In genomic region chr8:12000459-12000789, GRCm38 (mm10) we compare ENCODE assay signal across 14 mouse cellular contexts.
DNase-seq lines count a peak whose midpoint lies in the region; ATAC-seq and TF ChIP-seq lines count a peak whose summit lies in the region.
"Had no signal": no experiment of that assay in that cellular context is flagged by ENCODE, and none has a peak within 500 bp of the region (broad histone marks: within the 10 kb centered on the region; RNA-seq: fewer than 3 reads in every experiment).

No protein-coding gene starts in this region.

- H3K36me3 ChIP-seq in hindbrain, embryonic 15.5 days = no peaks in the 10 kb centered on the region
- no peaks in the 10 kb centered on the region for H3K36me3 ChIP-seq in hindbrain, embryonic 14.5 days (replicated peaks; ENCODE audit: control insufficient read depth, insufficient read depth)
- H3K36me3 ChIP-seq in forebrain, embryonic 13.5 days (ENCODE audit: poor library complexity, severe bottlenecking) = no peaks in the 10 kb centered on the region
- H3K36me3 ChIP-seq: heart, embryonic 13.5 days; liver, embryonic 12.5 days had no signal

- no peak overlapping the region for H3K27ac ChIP-seq in hindbrain, embryonic 15.5 days (replicated peaks)
- no peak overlapping the region for H3K27ac ChIP-seq in hindbrain, embryonic 14.5 days
- H3K27ac ChIP-seq in forebrain, embryonic 13.5 days = no peak overlapping the region
- peak overlapping the region; percentile 34; the same call in 1 of the 2 replicates for H3K27ac ChIP-seq in olfactory bulb, adult 2 months (ENCODE audit: insufficient read depth, low read depth, low read length)
- H3K27ac ChIP-seq: heart, adult 2 months; heart, embryonic 13.5 days; kidney, postnatal 0 days; liver, embryonic 12.5 days had no signal

- no peak overlapping the region for H3K4me3 ChIP-seq in hindbrain, embryonic 15.5 days
- H3K4me3 ChIP-seq in hindbrain, embryonic 14.5 days (replicated peaks; ENCODE audit: low read length) = no peak overlapping the region
- H3K4me3 ChIP-seq in forebrain, embryonic 13.5 days = no peak overlapping the region
- no peak overlapping the region for H3K4me3 ChIP-seq in olfactory bulb, adult 2 months (ENCODE audit: insufficient read depth, low read depth, low read length)
- H3K4me3 ChIP-seq: heart, adult 2 months; heart, embryonic 13.5 days; liver, embryonic 12.5 days; megakaryocyte, embryonic 14.5 days had no signal

- no peak for DNase-seq in hindbrain, embryonic 14.5 days (ENCODE audit: low spot score)
- peak; percentile 30 for DNase-seq in ZHBTc4 (ENCODE audit: low read depth, low spot score)
- no peak for DNase-seq in cerebellum, adult 8-10 months
- DNase-seq: B cell, adult 2 months had no signal

- peaks cover 7% of the 10 kb centered on the region; the same call in 1 of the 2 replicates for H3K4me1 ChIP-seq in hindbrain, embryonic 15.5 days (replicated peaks)
- peaks cover 9% of the 10 kb centered on the region; the same call in 1 of the 2 replicates for H3K4me1 ChIP-seq in hindbrain, embryonic 14.5 days (replicated peaks; ENCODE audit: control insufficient read depth, insufficient read depth, low read length)
- peaks cover 51% of the 10 kb centered on the region for H3K4me1 ChIP-seq in forebrain, embryonic 13.5 days
- H3K4me1 ChIP-seq in olfactory bulb, adult 2 months (ENCODE audit: control insufficient read depth, insufficient read depth, low read length) = peaks cover 2% of the 10 kb centered on the region; the same call in 1 of the 2 replicates
- H3K4me1 ChIP-seq: heart, embryonic 13.5 days; liver, embryonic 12.5 days; megakaryocyte, embryonic 14.5 days had no signal

- H3K27me3 ChIP-seq in hindbrain, embryonic 15.5 days = peaks cover 60% of the 10 kb centered on the region
- H3K27me3 ChIP-seq in hindbrain, embryonic 14.5 days (ENCODE audit: control insufficient read depth, insufficient read depth, low read length) = peaks cover 74% of the 10 kb centered on the region
- H3K27me3 ChIP-seq in forebrain, embryonic 13.5 days = peaks cover 50% of the 10 kb centered on the region

- no peak for TF ChIP-seq CTCF in olfactory bulb, adult 2 months (IDR thresholded peaks at IDR 0.05; ENCODE audit: insufficient read depth, low read depth, low read length)

- no peak for TF ChIP-seq POLR2A in olfactory bulb, adult 2 months (IDR thresholded peaks at IDR 0.05; ENCODE audit: insufficient read depth, low read depth, low read length)

- 6% methylated on average over 2 of the region's 2 CpGs for WGBS in hindbrain, embryonic 15.5 days
- 13% methylated on average over 2 of the region's 2 CpGs for WGBS in hindbrain, embryonic 14.5 days
- WGBS in forebrain, embryonic 13.5 days = 7% methylated on average over 2 of the region's 2 CpGs
- 39% methylated on average over 2 of the region's 2 CpGs for WGBS in olfactory bulb, adult 2 months

- no peaks in the 10 kb centered on the region for H3K9me3 ChIP-seq in hindbrain, embryonic 15.5 days
- no peaks in the 10 kb centered on the region for H3K9me3 ChIP-seq in hindbrain, embryonic 14.5 days (ENCODE audit: control insufficient read depth, low read length)
- H3K9me3 ChIP-seq in forebrain, embryonic 13.5 days (replicated peaks) = no peaks in the 10 kb centered on the region
- H3K9me3 ChIP-seq: heart, embryonic 13.5 days; liver, embryonic 12.5 days; megakaryocyte, embryonic 14.5 days had no signal

- ATAC-seq in hindbrain, embryonic 15.5 days (ENCODE audit: low FRiP score, low read depth) = 0 out of 2 replicates have a peak, but pooled peaks have one; percentile 9
- no peak for ATAC-seq in hindbrain, embryonic 14.5 days (ENCODE audit: low FRiP score)
- ATAC-seq in forebrain, embryonic 13.5 days = peak; percentile 70
- ATAC-seq: intestine, embryonic 16.5 days; liver, embryonic 12.5 days; liver, postnatal 0 days had no signal

- no peak overlapping the region for H3K4me2 ChIP-seq in hindbrain, embryonic 15.5 days
- no peak overlapping the region for H3K4me2 ChIP-seq in hindbrain, embryonic 14.5 days (replicated peaks)
- H3K4me2 ChIP-seq in forebrain, embryonic 13.5 days = 0 out of 2 replicates have a peak overlapping the region, but pooled peaks have one; percentile 10
- H3K4me2 ChIP-seq: heart, embryonic 13.5 days; liver, embryonic 12.5 days had no signal

- H3K9ac ChIP-seq in hindbrain, embryonic 15.5 days = no peak overlapping the region
- H3K9ac ChIP-seq in hindbrain, embryonic 14.5 days = no peak overlapping the region
- H3K9ac ChIP-seq in forebrain, embryonic 13.5 days = no peak overlapping the region
- H3K9ac ChIP-seq: heart, embryonic 13.5 days; liver, embryonic 12.5 days; liver, postnatal 0 days had no signal
